In genomic region chr15:11753216-11753615, GRCm38 (mm10) we compare ENCODE assay signal across 9 mouse cellular contexts.
A peak's percentile ranks its signal among the peaks of the same experiment; 100 is the strongest.
DNase-seq lines count a peak whose midpoint lies in the region; ATAC-seq lines count a peak whose summit lies in the region.
"Had no signal": no experiment of that assay in that cellular context is flagged by ENCODE, and none has a peak within 500 bp of the region (broad histone marks: within the 10 kb centered on the region; RNA-seq: fewer than 3 reads in every experiment).

No protein-coding gene starts in this region.

- H3K9me3 ChIP-seq in forebrain, embryonic 13.5 days (replicated peaks) = no peaks in the 10 kb centered on the region
- H3K9me3 ChIP-seq: liver, embryonic 15.5 days had no signal

- DNase-seq in ovary, postnatal 36 days (ENCODE audit: low spot score) = peak; percentile 45
- no peak for DNase-seq in ovary, adult 18-20 months (ENCODE audit: low spot score)
- DNase-seq in embryo, embryonic 10 days (ENCODE audit: low spot score) = peak; percentile 83
- peak; percentile 69 for DNase-seq in heart, postnatal 4 days
- DNase-seq in layer of hippocampus, adult 9-11 months = peak; percentile 41
- DNase-seq in lung, postnatal 36 days = peak; percentile 83
- no peak for DNase-seq in thymus, postnatal 25 days

- H3K4me3 ChIP-seq in forebrain, embryonic 13.5 days = no peak overlapping the region
- H3K4me3 ChIP-seq: liver, embryonic 15.5 days had no signal

- WGBS in forebrain, embryonic 13.5 days = 30% methylated on average over 3 of the region's 3 CpGs

- no peak overlapping the region for H3K9ac ChIP-seq in forebrain, embryonic 13.5 days
- H3K9ac ChIP-seq: liver, embryonic 15.5 days had no signal

- H3K27me3 ChIP-seq in forebrain, embryonic 13.5 days = no peaks in the 10 kb centered on the region
- H3K27me3 ChIP-seq: liver, embryonic 15.5 days had no signal

- no peak overlapping the region for H3K27ac ChIP-seq in forebrain, embryonic 13.5 days
- H3K27ac ChIP-seq: liver, embryonic 15.5 days had no signal

- H3K4me1 ChIP-seq in forebrain, embryonic 13.5 days = no peaks in the 10 kb centered on the region
- H3K4me1 ChIP-seq: liver, embryonic 15.5 days had no signal

- no peak for ATAC-seq in forebrain, embryonic 13.5 days

- no peaks in the 10 kb centered on the region for H3K36me3 ChIP-seq in forebrain, embryonic 13.5 days (ENCODE audit: poor library complexity, severe bottlenecking)
- H3K36me3 ChIP-seq: liver, embryonic 15.5 days had no signal

- H3K4me2 ChIP-seq in forebrain, embryonic 13.5 days = no peak overlapping the region
- H3K4me2 ChIP-seq: liver, embryonic 15.5 days had no signal

Comparison
In these comparisons a context has a peak if more than half of its experiments do, and no peak if none do; other contexts are left out.
1. DNase-seq: peak in ovary, postnatal 36 days (single experiment), embryo, embryonic 10 days (single experiment), heart, postnatal 4 days (single experiment), layer of hippocampus, adult 9-11 months (single experiment) and lung, postnatal 36 days (single experiment); none in ovary, adult 18-20 months (single experiment) and thymus, postnatal 25 days (single experiment).